Mouse (Mus musculus) myocyte (in vitro differentiated cells): Measurements from ENCODE around the gene Aif1l. TPM values are rescaled to one million over a fixed set of nuclear protein-coding genes. Genes with fewer than 3 reads are reported as not detected.
A peak's percentile ranks its signal among the peaks of the same experiment; 100 is the strongest.

Experiments
- H3K27me3 ChIP-seq: one replicate; pipeline ENCODE4 v1.6.1; 2011; ENCODE audit not compliant: control insufficient read depth, insufficient read depth, insufficient read length
- H3K36me3 ChIP-seq: one replicate; pipeline ENCODE4 v1.6.1; 2011; ENCODE audit not compliant: control insufficient read depth, insufficient read depth
- H3K4me2 ChIP-seq: one replicate; pipeline ENCODE4 v1.6.1; 2011; ENCODE audit warnings: low read depth, control low read depth
- H3K4me3 ChIP-seq: one replicate; pipeline ENCODE4 v1.5.1; 2011; ENCODE audit warnings: mild to moderate bottlenecking, control low read depth, moderate library complexity
- H3K79me2 ChIP-seq: one replicate; pipeline ENCODE4 v1.6.1; 2011; ENCODE audit not compliant: control insufficient read depth, insufficient read depth
- H3ac ChIP-seq: one replicate; pipeline ENCODE4 v1.6.1; 2011; ENCODE audit not compliant: control insufficient read depth, insufficient read length
- CEBPB ChIP-seq: IDR thresholded peaks from 2 replicates; pipeline ENCODE4 v1.6.1; 2011; ENCODE audit warnings: mild to moderate bottlenecking, moderate library complexity; ENCODE audit not compliant: poor library complexity, insufficient read depth, severe bottlenecking
- E2F4 ChIP-seq: IDR thresholded peaks from one replicate; pipeline ENCODE4 v1.6.1; 2011; ENCODE audit warnings: mild to moderate bottlenecking, control low read depth, moderate library complexity; ENCODE audit not compliant: insufficient read depth
- MAX ChIP-seq: IDR thresholded peaks from one replicate; pipeline ENCODE4 v1.6.1; 2011; ENCODE audit warnings: low read depth, mild to moderate bottlenecking, control low read depth
- MYOD1 ChIP-seq, 3 experiments: IDR thresholded peaks; one replicate each; pipeline ENCODE4 v1.6.1; 2011; ENCODE audit warnings: control low read depth in 2 of 3, low read depth in 2 of 3, mild to moderate bottlenecking in 2 of 3, moderate library complexity in 1 of 3; ENCODE audit not compliant: insufficient read length in 2 of 3, control insufficient read depth in 1 of 3
- MYOG ChIP-seq, 3 experiments: IDR thresholded peaks; one replicate each; pipeline ENCODE4 v1.6.1; 2011; ENCODE audit warnings: control low read depth in 2 of 3, low read depth in 2 of 3, mild to moderate bottlenecking in 2 of 3; ENCODE audit not compliant: insufficient read length in 2 of 3, control insufficient read depth in 1 of 3, insufficient read depth in 1 of 3
- POLR2A ChIP-seq: IDR thresholded peaks from one replicate; pipeline ENCODE4 v1.6.1; 2011; ENCODE audit warnings: low read depth, mild to moderate bottlenecking, control low read depth, moderate library complexity; ENCODE audit not compliant: insufficient read length
- POLR2AphosphoS2 ChIP-seq: IDR thresholded peaks from one replicate; pipeline ENCODE4 v1.6.1; 2011; ENCODE audit warnings: low read depth, control low read depth; ENCODE audit not compliant: insufficient read length
- REST ChIP-seq: IDR thresholded peaks from one replicate; pipeline ENCODE4 v1.6.1; 2011; ENCODE audit warnings: mild to moderate bottlenecking, control low read depth, moderate library complexity; ENCODE audit not compliant: insufficient read depth, insufficient read length
- SRF ChIP-seq: IDR thresholded peaks from one replicate; pipeline ENCODE4 v1.6.1; 2011; ENCODE audit warnings: low read depth; ENCODE audit not compliant: control insufficient read depth, insufficient read length
- TCF12 ChIP-seq: IDR thresholded peaks from one replicate; pipeline ENCODE4 v1.6.1; 2011; ENCODE audit warnings: mild to moderate bottlenecking, control low read depth; ENCODE audit not compliant: poor library complexity, insufficient read depth, severe bottlenecking
- TCF3 ChIP-seq: IDR thresholded peaks from one replicate; pipeline ENCODE4 v1.6.1; 2011; ENCODE audit warnings: low read depth, control low read depth; ENCODE audit not compliant: insufficient read length
- USF1 ChIP-seq: IDR thresholded peaks from one replicate; pipeline ENCODE4 v1.6.1; 2011; ENCODE audit warnings: low read depth, mild to moderate bottlenecking, control low read depth, moderate library complexity
- polyA plus RNA-seq: library from polyadenylated mRNA; unstranded; fragments of >200 nt; fragmentation: generic; extraction: Trizol; gene quantifications from one replicate; pipeline ENCODE4 v1.2.1, GENCODE M21; 2012; ENCODE audit warnings: missing spikeins

Gene Aif1l
- polyA plus RNA-seq, 1 experiment, result 159 TPM

GRCm38 (mm10) chr2:31917636-31918035 lies 32.3 kb upstream of the Aif1l start:
- Histone ChIP-seq H3ac (no peak overlapping the region), H3K27me3 (peaks cover 27% of the 10 kb centered on the region), H3K79me2 (no peaks in the 10 kb centered on the region), H3K36me3 (no peaks in the 10 kb centered on the region), H3K4me2 (no peak overlapping the region), H3K4me3 (no peak overlapping the region)
- TF ChIP-seq REST (no peak), TCF12 (no peak), MAX (no peak), SRF (no peak), POLR2A (no peak)

GRCm38 (mm10) chr2:31923645-31924044 lies 26.3 kb upstream of the Aif1l start:
- Histone ChIP-seq H3ac (no peak overlapping the region), H3K79me2 (no peaks in the 10 kb centered on the region), H3K4me3 (no peak overlapping the region), H3K36me3 (no peaks in the 10 kb centered on the region), H3K27me3 (peaks cover 46% of the 10 kb centered on the region), H3K4me2 (no peak overlapping the region)
- peak in 2 of 3 experiments; percentile 67 to 69 for TF ChIP-seq MYOG (IDR thresholded peaks at IDR 0.05; ENCODE audit: control insufficient read depth in 1 of 3, insufficient read depth in 1 of 3, insufficient read length in 2 of 3, low read depth in 2 of 3)
- no peak for TF ChIP-seq POLR2AphosphoS2
- peak in 1 of 3 experiments; percentile 36 for TF ChIP-seq MYOD1 (IDR thresholded peaks at IDR 0.05; ENCODE audit: control insufficient read depth in 1 of 3, insufficient read length in 2 of 3, low read depth in 2 of 3)

GRCm38 (mm10) chr2:31924811-31925210 lies 25.1 kb upstream of the Aif1l start:
- Histone ChIP-seq H3K36me3 (no peaks in the 10 kb centered on the region), H3ac (no peak overlapping the region), H3K79me2 (no peaks in the 10 kb centered on the region), H3K27me3 (peaks cover 46% of the 10 kb centered on the region), H3K4me3 (no peak overlapping the region), H3K4me2 (no peak overlapping the region)
- TF ChIP-seq MYOD1 (IDR thresholded peaks at IDR 0.05; ENCODE audit: control insufficient read depth in 1 of 3, insufficient read length in 2 of 3, low read depth in 2 of 3) (peak in 1 of 3 experiments; percentile 32), E2F4 (no peak), MAX (no peak), MYOG (IDR thresholded peaks at IDR 0.05; ENCODE audit: control insufficient read depth in 1 of 3, insufficient read depth in 1 of 3, insufficient read length in 2 of 3, low read depth in 2 of 3) (peak in 1 of 3 experiments; percentile 46), USF1 (no peak), POLR2A (no peak), TCF12 (no peak), REST (peak; percentile 11)

- no peak overlapping the region for H3ac ChIP-seq
- H3K36me3 ChIP-seq, result no peaks in the 10 kb centered on the region
- H3K4me2 ChIP-seq, result no peak overlapping the region
- H3K27me3 ChIP-seq, result peaks cover 36% of the 10 kb centered on the region
- no peaks in the 10 kb centered on the region for H3K79me2 ChIP-seq
- H3K4me3 ChIP-seq, result no peak overlapping the region
- TF ChIP-seq TCF12 (no peak), MYOD1 (IDR thresholded peaks at IDR 0.05; ENCODE audit: control insufficient read depth in 1 of 3, insufficient read length in 2 of 3, low read depth in 2 of 3) (no peak), SRF (no peak), POLR2AphosphoS2 (no peak), REST (no peak)
These were observed 24.0 kb upstream of the Aif1l start for GRCm38 (mm10) chr2:31925936-31926335.

- Histone ChIP-seq H3K4me3 (no peak overlapping the region), H3K36me3 (no peaks in the 10 kb centered on the region), H3ac (no peak overlapping the region), H3K27me3 (peaks cover 2% of the 10 kb centered on the region), H3K79me2 (no peaks in the 10 kb centered on the region), H3K4me2 (no peak overlapping the region)
- TF ChIP-seq MAX (no peak), E2F4 (no peak), CEBPB (no peak)
These were observed 20.3 kb upstream of the Aif1l start for GRCm38 (mm10) chr2:31929664-31930063.

- Histone ChIP-seq H3K36me3 (no peaks in the 10 kb centered on the region), H3K4me3 (no peak overlapping the region), H3K27me3 (no peaks in the 10 kb centered on the region), H3K4me2 (no peak overlapping the region), H3K79me2 (no peaks in the 10 kb centered on the region), H3ac (no peak overlapping the region)
- TF ChIP-seq POLR2A (no peak), MAX (no peak), MYOD1 (IDR thresholded peaks at IDR 0.05; ENCODE audit: control insufficient read depth in 1 of 3, insufficient read length in 2 of 3, low read depth in 2 of 3) (no peak), CEBPB (no peak), TCF12 (no peak), SRF (no peak), USF1 (no peak), POLR2AphosphoS2 (no peak), MYOG (IDR thresholded peaks at IDR 0.05; ENCODE audit: control insufficient read depth in 1 of 3, insufficient read depth in 1 of 3, insufficient read length in 2 of 3, low read depth in 2 of 3) (no peak), TCF3 (no peak), REST (no peak)
These were observed 15.4 kb upstream of the Aif1l start for GRCm38 (mm10) chr2:31934551-31934950.
